Mouse (Mus musculus) gastrocnemius, postnatal 14 days (tissue): ENCODE results near the gene Ablim1. TPM values are rescaled to one million over a fixed set of nuclear protein-coding genes. Genes with fewer than 3 reads are reported as not detected.
A peak's percentile ranks its signal among the peaks of the same experiment; 100 is the strongest.

Experiments used
- DNase-seq: peaks from one replicate; pipeline ENCODE4 v3.0.0; 2021; ENCODE audit warnings: mixed read lengths
- intact Hi-C: fragments of 180-260 bp; cut with DNase I; formaldehyde crosslinking; loops from one replicate; pipeline ENCODE4 v1.15.1; 2025; ENCODE audit warnings: low total_unique reads
- total RNA-seq, 2 experiments: library from RNA; stranded (reverse); gene quantifications; 2 replicates each; pipeline ENCODE4 v1.2.3; 2021

The Ablim1 gene
- total RNA-seq, 2 experiments from 2014 or later, result 50.6 to 57.8 TPM

DNA sequence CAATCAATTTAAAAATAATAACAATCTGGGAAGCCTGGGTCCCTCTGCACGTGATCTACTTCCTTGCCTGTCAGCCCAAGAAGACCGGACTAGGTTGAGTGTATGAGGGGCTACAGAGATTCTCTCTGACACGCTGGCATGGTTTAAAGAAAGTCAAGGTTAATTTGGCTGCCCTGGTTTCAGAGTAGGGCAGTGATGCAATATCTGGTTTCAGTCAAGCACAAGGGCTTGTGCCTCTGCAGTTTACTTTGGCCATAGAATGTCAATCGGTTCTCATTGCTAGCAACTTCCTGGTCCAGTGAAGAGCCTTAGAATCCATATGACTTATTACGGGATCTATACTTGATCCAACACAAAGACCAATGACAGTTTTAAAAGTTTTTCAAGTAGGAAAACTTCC lies 140.2 kb downstream of the Ablim1 start:
- intact Hi-C loops, result no loop called here
- no peak for DNase-seq

- intact Hi-C loops, result no loop called here
- no peak for DNase-seq
Observed at GRCm38 (mm10) chr19:57174045-57174444, 140.7 kb downstream of the Ablim1 start.

GRCm38 (mm10) chr19:57172321-57172720 lies 142.4 kb downstream of the Ablim1 start:
- no peak for DNase-seq
- intact Hi-C loops, result no loop called here

DNA sequence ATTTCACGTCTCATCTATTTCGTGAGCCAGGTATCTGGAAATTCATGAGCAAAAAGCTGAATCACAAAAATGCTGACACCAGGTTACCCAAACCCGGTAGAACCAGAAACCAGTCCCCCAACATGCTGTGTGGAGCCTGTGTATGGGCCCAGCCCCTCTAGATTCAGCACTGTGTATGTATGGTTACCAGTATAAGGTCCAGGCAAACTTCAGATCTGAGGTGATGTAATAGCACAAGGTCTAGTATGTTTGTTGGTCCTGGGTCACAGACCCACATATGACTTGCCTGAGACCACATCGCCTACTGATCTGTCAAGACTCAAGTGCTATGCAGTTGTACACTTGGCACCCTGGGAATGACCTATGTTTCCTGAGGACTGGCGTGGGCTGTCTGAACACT lies 143.8 kb downstream of the Ablim1 start:
- DNase-seq, result no peak

GRCm38 (mm10) chr19:57169485-57169884 lies 145.2 kb downstream of the Ablim1 start:
- DNase-seq, result no peak
- intact Hi-C loops, result no loop called here

More for the DNA sequence above, 143.8 kb downstream of the Ablim1 start:
- intact Hi-C loops, result no loop called here

GRCm38 (mm10) chr19:57167721-57168120 lies 147.0 kb downstream of the Ablim1 start:
- intact Hi-C loops, result no loop called here
- no peak for DNase-seq

DNA sequence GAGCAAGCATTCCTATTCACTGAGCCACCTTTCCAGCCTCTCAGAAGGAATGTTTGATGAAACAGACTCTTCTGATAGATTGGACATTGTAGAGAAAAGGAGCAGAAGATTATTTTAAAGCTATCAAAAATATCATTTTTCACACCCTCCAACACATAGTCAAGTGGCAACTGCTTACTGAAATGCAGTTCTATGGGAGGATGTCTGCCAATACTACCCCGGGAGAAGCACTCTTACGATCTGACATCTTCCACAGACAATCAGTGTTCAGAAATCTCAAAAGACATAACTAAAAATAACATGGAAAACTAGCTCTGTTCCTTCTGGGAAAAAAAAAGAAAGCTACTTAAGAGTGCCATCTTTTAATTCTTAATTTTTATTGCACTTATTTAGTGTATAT lies 149.8 kb downstream of the Ablim1 start:
- intact Hi-C loops, result loop anchor here (5.0 kb wide), 1 partner anchor 162 kb away; no protein-coding TSS in a partner anchor
- DNase-seq, result no peak

DNA sequence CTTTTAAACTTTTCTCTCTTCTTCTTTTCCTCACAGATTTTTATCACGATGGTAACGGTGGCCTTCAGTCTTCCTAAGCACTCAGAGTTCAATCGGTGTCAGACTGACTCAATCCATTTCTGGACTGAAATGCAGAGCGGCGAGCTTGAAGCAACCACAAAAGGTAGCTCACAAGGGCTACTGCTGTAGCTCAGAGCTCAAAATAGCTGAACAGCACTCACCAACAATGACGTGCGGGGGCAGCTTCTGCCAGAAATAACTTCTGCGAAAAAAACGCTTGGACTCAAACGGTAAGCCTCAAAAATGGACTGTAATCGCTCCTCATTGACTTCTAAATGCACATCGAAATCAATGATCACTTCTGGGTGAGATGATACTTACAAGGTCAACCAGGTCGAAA lies 151.4 kb downstream of the Ablim1 start:
- no peak for DNase-seq
- intact Hi-C loops, result loop anchor here (5.0 kb wide), 1 partner anchor 164 kb away; no protein-coding TSS in a partner anchor

- intact Hi-C loops, result loop anchor here (5.0 kb wide), 1 partner anchor 165 kb away; no protein-coding TSS in a partner anchor
- DNase-seq, result no peak
Observed at GRCm38 (mm10) chr19:57161978-57162727, 152.6 kb downstream of the Ablim1 start.

DNA sequence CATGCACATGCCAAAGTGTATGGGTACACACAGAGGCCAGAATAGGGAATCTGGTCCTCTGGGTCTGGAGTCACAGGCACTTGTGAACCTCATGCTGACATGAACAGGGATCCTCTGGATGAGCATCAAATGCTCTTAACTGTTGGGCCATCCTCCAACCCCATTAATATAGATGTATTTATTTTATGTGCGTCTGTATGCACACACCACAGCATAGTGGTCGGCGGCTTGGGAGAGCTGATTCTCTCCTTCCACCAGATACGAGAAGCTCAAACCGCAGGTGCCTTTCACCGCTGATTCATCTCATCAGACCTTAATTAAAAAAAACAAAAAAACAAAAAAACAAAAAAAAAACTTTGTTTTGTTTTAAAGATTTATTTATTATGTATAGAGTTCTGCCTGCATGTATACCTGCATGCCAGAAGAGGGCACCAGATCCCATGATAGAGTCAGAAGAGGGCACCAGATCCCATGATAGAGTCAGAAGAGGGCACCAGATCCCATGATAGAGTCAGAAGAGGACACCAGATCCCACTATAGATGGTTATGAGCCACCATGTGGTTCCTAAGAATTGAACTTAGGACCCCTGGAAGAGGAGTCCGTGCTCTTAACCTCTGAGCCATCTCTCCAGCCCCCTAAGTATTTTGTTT lies 153.6 kb downstream of the Ablim1 start:
- intact Hi-C loops, result loop anchor here (5.0 kb wide), 1 partner anchor 166 kb away; no protein-coding TSS in a partner anchor

GRCm38 (mm10) chr19:57157731-57158343 lies 156.9 kb downstream of the Ablim1 start:
- no peak for DNase-seq
- intact Hi-C loops, result no loop called here

More for the DNA sequence above, 153.6 kb downstream of the Ablim1 start:
- DNase-seq, result no peak

- no peak for DNase-seq
Observed at GRCm38 (mm10) chr19:57155121-57155884, 159.4 kb downstream of the Ablim1 start.

DNA sequence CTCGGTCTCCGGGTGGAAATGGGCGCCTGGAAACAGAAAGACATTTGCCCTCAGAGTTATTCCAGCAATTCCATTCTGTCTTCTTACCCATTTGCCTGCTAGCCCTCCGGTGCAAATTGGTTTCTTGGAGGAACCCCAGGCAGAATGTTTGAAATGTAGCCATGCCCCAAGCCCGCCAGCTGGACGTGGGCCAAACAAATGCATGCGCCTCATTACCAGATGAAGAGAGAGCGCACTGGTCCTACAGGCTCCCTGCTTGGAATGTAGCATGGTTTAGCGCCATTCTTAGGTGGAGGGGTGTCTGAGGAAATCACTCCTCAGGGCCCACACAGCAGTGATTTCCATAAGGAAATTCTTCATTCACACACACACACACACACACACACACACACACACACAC lies 162.4 kb downstream of the Ablim1 start:
- DNase-seq, result peak; percentile 26
- intact Hi-C loops, result no loop called here

More at GRCm38 (mm10) chr19:57155121-57155884, 159.4 kb downstream of the Ablim1 start:
- intact Hi-C loops, result no loop called here

GRCm38 (mm10) chr19:57151504-57151903 lies 163.2 kb downstream of the Ablim1 start:
- intact Hi-C loops, result no loop called here
- no peak for DNase-seq

GRCm38 (mm10) chr19:57150275-57150674 lies 164.4 kb downstream of the Ablim1 start:
- intact Hi-C loops, result no loop called here
- peak; percentile 59 for DNase-seq

DNA sequence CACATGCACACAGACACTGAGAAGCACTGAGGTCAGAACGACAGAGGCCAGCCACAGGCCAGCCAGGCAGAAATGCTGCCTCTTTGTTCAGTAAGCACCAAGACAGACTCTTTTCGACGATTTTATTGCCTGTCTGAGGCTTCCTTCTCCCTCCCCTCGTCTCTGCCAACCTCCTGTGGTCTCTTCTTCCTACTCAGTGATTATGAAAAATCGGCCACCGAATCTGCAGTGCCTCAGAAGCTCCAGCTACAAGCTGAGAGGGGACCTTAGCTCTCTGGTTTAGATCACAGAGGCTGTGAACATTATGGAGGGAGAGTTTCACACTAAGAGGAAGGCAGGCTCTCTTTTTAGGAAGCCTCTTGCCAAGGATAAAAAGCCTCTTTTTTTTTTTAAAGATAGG lies 167.0 kb downstream of the Ablim1 start:
- intact Hi-C loops, result no loop called here
- DNase-seq, result no peak

GRCm38 (mm10) chr19:57146936-57147335 lies 167.8 kb downstream of the Ablim1 start:
- DNase-seq, result no peak
- intact Hi-C loops, result no loop called here

GRCm38 (mm10) chr19:57143646-57144045 lies 171.1 kb downstream of the Ablim1 start:
- no peak for DNase-seq
- intact Hi-C loops, result no loop called here

- intact Hi-C loops, result no loop called here
- DNase-seq, result no peak
Observed at GRCm38 (mm10) chr19:57141756-57142461, 172.8 kb downstream of the Ablim1 start.
